18 mouse cellular contexts compared by ENCODE assay signal in genomic region chr2:180445962-180446361, GRCm38 (mm10). TPM values are rescaled to one million over a fixed set of nuclear protein-coding genes. Genes with fewer than 3 reads are reported as not detected.
"Had no signal": no experiment of that assay in that cellular context is flagged by ENCODE, and none has a peak within 500 bp of the region (broad histone marks: within the 10 kb centered on the region; RNA-seq: fewer than 3 reads in every experiment).

No protein-coding gene starts in this region.

- H3K27ac ChIP-seq: kidney, postnatal 0 days; limb, embryonic 10.5 days; limb, embryonic 13.5 days; liver, embryonic 13.5 days; macrophage; midbrain, embryonic 12.5 days; midbrain, embryonic 15.5 days; neural tube, embryonic 12.5 days; neural tube, embryonic 15.5 days had no signal

- H3K4me1 ChIP-seq: midbrain, embryonic 15.5 days had no signal

- DNase-seq: kidney, adult 11 months; kidney, postnatal 4 days; liver; liver, embryonic 13.5 days; lung, embryonic 14.5 days; right cerebral cortex, adult 18-20 months; right cerebral cortex, postnatal 14 days; right cerebral cortex, postnatal 4 days; thymus, adult 18-20 months had no signal

- H3K36me3 ChIP-seq: limb, embryonic 10.5 days; limb, embryonic 13.5 days; liver, embryonic 13.5 days; midbrain, embryonic 12.5 days; midbrain, embryonic 15.5 days; neural tube, embryonic 12.5 days; neural tube, embryonic 15.5 days had no signal

- H3K4me2 ChIP-seq: limb, embryonic 13.5 days; liver, embryonic 13.5 days; lung, embryonic 14.5 days; midbrain, embryonic 12.5 days; midbrain, embryonic 15.5 days; neural tube, embryonic 12.5 days; neural tube, embryonic 15.5 days had no signal

- H3K4me3 ChIP-seq: limb, embryonic 10.5 days; limb, embryonic 13.5 days; liver, embryonic 13.5 days; midbrain, embryonic 12.5 days; midbrain, embryonic 15.5 days; neural tube, embryonic 12.5 days; neural tube, embryonic 15.5 days had no signal

- H3K9me3 ChIP-seq: limb, embryonic 10.5 days; limb, embryonic 13.5 days; liver, embryonic 13.5 days; midbrain, embryonic 12.5 days; midbrain, embryonic 15.5 days; neural tube, embryonic 12.5 days; neural tube, embryonic 15.5 days had no signal

- ATAC-seq: lung, postnatal 0 days; midbrain, embryonic 15.5 days had no signal

- H3K9ac ChIP-seq: limb, embryonic 13.5 days; liver, embryonic 13.5 days; lung, embryonic 14.5 days; midbrain, embryonic 12.5 days; midbrain, embryonic 15.5 days; neural tube, embryonic 12.5 days; neural tube, embryonic 15.5 days had no signal

- H3K27me3 ChIP-seq: liver, embryonic 13.5 days; neural tube, embryonic 15.5 days had no signal

RNA-seq across cellular contexts. Expression of gene Ntsr1, which starts 53.8 kb away (rescaled TPM):
- polyA plus RNA-seq: macrophage had no signal
